Mouse (Mus musculus): ENCODE measurements around the gene Tnks1bp1. TPM values are rescaled to one million over a fixed set of nuclear protein-coding genes. Genes with fewer than 3 reads are reported as not detected.

Tnks1bp1 gene
- total RNA-seq, 2 experiments from 2014 or later, result 100 to 108 TPM

GRCm38 (mm10) chr2:85037047-85038026, 10.5 kb upstream of the Tnks1bp1 start, which contains the start of the genes Ssrp1 and P2rx3:
Gene Ssrp1 (plus strand): TSS chr2:85037234.
Gene P2rx3 (minus strand): TSS chr2:85037462.
- DNase-seq, result peak; percentile 92 to 97
- intact Hi-C loops (cut with DNase I), result no loop called here

- no peak for DNase-seq
- intact Hi-C loops (cut with DNase I), result no loop called here
These were observed 9.5 kb upstream of the Tnks1bp1 start for GRCm38 (mm10) chr2:85038336-85038735.

- no peak for DNase-seq
- intact Hi-C loops (cut with DNase I), result no loop called here
These were observed 4.2 kb upstream of the Tnks1bp1 start for GRCm38 (mm10) chr2:85043623-85044022.

- no peak for DNase-seq
- intact Hi-C loops (cut with DNase I), result no loop called here
These were observed 1.6 kb upstream of the Tnks1bp1 start for GRCm38 (mm10) chr2:85046222-85046621.

DNA sequence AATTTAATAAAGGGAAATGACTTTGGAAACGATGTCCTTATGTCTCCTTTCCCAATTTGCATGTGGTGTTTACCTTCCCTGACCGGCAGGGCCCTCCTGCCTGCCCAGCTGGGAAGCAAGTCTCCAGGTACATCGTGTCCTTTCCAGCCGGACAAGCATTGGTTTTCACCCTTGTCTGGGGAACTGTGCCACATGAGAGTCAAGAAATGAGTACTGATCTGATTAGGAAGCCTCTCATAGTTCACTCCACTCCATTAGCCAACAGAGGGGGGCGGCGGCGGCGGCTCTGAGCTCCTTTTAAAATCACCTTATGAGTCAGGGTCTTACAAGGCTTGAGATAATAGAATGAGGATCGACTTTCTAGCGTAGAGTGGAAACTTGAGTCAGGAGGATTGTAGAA, 741 bp upstream of the Tnks1bp1 start:
- intact Hi-C loops (cut with DNase I), result no loop called here
- no peak for DNase-seq

- DNase-seq, result peak; percentile 83 to 84
- intact Hi-C loops (cut with DNase I), result no loop called here
These were observed 438 bp downstream of the Tnks1bp1 start for GRCm38 (mm10) chr2:85048168-85048751.

DNA sequence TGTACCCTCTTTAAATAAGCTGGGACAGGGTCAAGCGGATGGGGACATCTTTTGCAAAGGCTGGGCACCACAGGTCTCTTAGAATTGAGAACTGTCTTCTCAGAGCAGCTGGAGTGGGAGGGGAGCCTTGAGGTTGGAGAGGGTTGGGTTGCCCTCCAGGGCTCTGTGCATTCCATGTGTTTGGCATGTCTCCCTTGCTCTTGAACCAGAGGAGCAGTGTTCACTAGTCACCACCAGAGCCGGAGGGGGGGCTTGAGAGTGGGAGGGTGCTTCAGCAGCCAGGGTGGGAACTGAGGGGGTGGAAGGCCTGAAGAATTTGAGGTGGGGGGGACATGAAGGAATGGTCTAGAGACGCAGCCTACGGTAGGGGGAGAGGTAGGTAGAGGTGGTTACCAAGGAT, 1.5 kb downstream of the Tnks1bp1 start:
- peak; percentile 48 to 51 for DNase-seq

DNA sequence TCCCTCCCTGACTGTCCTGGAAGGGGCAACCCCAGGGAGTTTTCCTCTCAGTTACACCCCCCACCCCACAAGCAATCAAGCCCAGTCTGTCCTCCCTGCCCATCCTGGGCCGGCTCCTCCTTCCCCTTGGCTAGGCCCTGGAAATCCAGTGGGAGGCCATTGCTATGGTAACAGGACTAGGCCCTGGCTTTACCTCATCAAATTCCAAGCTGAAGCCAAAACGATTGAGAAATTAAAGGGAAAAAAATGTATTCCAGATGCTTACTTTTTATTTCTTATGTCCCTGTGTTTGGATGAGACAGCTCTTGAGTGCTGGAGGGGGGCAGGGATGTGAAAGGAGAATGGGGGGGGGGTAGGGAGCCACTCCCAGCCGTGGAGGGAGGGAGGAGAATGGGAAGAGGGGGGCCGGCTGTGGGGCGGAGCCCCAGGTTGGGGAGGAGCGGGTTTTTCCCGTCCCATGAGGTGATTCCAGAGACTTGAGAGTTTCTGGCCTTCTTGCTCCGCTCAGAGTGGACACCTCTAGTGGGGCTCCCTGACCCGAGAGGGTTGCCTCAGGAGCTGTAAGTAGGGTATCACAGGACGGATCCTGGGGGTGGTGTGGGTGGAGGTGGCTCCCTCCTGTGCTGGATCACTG, 2.3 kb downstream of the Tnks1bp1 start:
- peak; percentile 83 to 84 for DNase-seq
- intact Hi-C loops (cut with DNase I), result no loop called here

More for the DNA sequence above, 1.5 kb downstream of the Tnks1bp1 start:
- intact Hi-C loops (cut with DNase I), result no loop called here

- no peak for DNase-seq
- intact Hi-C loops (cut with DNase I), result no loop called here
These were observed 2.9 kb downstream of the Tnks1bp1 start for GRCm38 (mm10) chr2:85050746-85051145.

DNA sequence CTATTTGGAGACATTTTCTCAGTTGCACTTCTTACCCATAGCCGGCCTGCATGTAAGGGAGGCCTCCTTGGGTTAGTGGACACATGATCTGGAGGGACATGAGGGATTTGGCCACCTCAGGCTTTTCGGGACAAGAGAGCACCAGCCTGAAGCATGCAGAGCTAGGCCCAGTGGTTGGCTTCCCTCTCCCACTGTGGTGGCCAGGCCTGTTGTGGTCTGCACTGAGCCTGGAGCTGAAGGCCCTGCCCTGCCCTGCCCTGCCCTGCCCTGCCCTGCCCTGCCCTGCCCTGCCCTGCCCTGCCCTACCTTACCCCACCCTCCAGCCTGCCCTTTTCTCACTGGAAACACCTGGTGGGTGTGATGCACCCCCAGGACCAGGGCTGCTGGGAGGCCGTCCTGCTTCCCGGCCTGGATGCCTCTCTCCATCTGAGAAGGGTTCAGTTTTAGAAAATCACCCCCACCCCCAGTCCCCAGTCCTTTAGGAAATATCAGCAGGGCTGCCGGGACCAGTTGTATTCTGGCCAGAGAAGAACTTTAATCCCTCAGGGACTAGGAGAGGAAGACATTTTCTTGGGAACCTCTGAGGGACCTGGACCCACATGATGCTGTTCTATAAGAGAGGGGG, 5.5 kb downstream of the Tnks1bp1 start:
- intact Hi-C loops (cut with DNase I), result no loop called here
- DNase-seq, result no peak

DNA sequence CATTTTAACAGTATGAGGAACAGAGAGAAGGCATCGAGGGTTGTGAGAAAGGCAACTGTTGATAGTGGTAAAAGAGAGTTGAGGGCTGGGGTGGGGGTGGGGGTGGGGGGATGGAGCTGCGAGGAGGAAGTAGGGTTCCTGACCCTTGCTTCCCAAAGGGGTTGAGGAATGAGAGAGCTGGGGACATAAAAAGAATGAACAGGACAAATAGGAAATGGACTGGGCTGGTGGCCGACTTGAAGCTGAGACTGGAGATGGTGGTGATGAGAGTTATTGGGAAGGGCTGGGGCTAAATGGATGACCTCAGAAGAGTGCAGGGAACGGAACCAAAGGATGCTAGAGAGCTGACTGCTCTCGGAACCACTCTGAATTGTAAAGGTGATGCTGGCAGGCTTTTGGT, 8.9 kb downstream of the Tnks1bp1 start:
- intact Hi-C loops (cut with DNase I), result no loop called here
- DNase-seq, result peak; percentile 38 to 40

DNA sequence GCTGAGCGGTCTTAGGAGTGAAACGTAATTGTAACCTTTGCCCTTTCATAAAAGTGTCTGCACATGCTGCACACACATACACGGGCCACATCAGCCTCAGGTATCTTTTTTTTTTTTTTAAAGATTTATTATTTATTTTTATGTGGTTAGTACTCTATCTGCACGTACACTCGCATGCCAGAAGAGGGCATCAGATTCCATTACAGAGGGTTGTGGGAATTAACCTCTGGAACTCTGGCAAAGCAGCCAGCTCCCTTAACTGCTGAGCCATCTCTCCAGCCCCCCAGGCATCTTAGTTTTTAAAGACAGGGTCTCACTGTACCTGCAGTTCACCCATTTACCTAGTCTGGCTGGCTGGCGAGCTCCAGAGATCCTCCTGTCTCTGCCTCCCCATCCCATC, 11.9 kb downstream of the Tnks1bp1 start:
- intact Hi-C loops (cut with DNase I), result no loop called here
- DNase-seq, result no peak

GRCm38 (mm10) chr2:85060591-85061060, 12.8 kb downstream of the Tnks1bp1 start:
- peak; percentile 67 to 69 for DNase-seq
- intact Hi-C loops (cut with DNase I), result no loop called here

- intact Hi-C loops (cut with DNase I), result no loop called here
- no peak for DNase-seq
These were observed 13.3 kb downstream of the Tnks1bp1 start for GRCm38 (mm10) chr2:85061107-85061541.

GRCm38 (mm10) chr2:85065141-85065875, 17.5 kb downstream of the Tnks1bp1 start:
- intact Hi-C loops (cut with DNase I), result no loop called here
- no peak for DNase-seq

- DNase-seq, result no peak
- intact Hi-C loops (cut with DNase I), result no loop called here
These were observed 19.1 kb downstream of the Tnks1bp1 start for GRCm38 (mm10) chr2:85066937-85067336.

- intact Hi-C loops (cut with DNase I), result no loop called here
- DNase-seq, result no peak
These were observed 20.2 kb downstream of the Tnks1bp1 start for GRCm38 (mm10) chr2:85067903-85068625.

- intact Hi-C loops (cut with DNase I), result no loop called here
- no peak for DNase-seq
These were observed 20.8 kb downstream of the Tnks1bp1 start for GRCm38 (mm10) chr2:85068626-85069025.

DNA sequence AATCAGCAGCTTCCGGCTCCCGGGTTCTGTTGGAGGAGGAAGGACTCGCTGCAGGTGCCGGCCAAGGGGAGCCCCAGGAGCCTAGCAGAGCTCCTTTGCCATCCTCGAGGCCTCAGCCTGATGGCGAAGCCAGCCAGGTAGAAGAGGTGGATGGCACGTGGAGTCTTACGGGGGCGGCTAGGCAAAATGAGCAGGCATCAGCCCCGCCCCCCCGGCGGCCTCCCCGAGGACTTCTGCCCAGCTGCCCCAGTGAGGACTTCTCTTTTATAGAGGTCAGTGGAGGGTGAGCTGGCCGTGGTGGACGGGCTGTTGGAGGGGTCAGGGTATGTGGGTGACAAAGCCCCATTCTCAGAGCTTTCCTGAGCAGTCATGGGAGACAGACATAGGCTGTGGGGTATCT, 22.3 kb downstream of the Tnks1bp1 start:
- intact Hi-C loops (cut with DNase I), result no loop called here
- DNase-seq, result no peak
